Mouse (Mus musculus) E14TG2a.4 (cell line): ENCODE measurements around the gene Ifi47.

Experiments
- CTCF ChIP-seq: conservative IDR thresholded peaks from 2 replicates; pipeline ENCODE4 v1.5.1; 2014; ENCODE audit warnings: low read length
- POU5F1 ChIP-seq: IDR thresholded peaks from 2 replicates; pipeline ENCODE4 v1.6.1; 2014; ENCODE audit warnings: low read length, borderline replicate concordance

DNA sequence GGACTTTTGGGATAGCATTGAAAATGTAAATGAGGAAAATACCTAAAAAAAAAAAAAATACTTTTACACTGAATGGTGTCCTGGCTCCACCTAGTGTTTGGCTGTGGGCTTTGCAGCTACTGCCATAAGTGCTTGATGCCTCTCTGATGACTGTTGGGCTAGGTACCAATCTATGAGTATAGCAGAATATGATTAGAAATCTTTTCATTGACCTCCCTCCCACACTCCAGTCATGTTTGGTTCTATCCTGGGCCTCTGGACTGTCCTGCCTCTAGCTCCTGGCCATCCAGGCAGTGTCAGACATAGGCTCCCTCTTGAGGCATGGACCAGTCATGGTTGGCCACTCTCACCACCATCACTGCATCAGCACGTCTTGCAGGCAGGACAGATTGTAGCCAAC lies 32.4 kb downstream of the Ifi47 start:
- TF ChIP-seq POU5F1 = no peak
- TF ChIP-seq CTCF = peak; percentile 41
